Mouse (Mus musculus) megakaryocyte progenitor cell, adult 5-6 weeks (primary cell): ENCODE results near the gene Stap2. TPM values are rescaled to one million over a fixed set of nuclear protein-coding genes. Genes with fewer than 3 reads are reported as not detected.

Experiments used
- ATAC-seq: replicated peaks from 2 replicates; pipeline ENCODE4 v1.8.0; 2016; ENCODE audit warnings: mild to moderate bottlenecking, moderate TSS enrichment, inconsistent platforms; ENCODE audit not compliant: poor library complexity
- total RNA-seq, 2 experiments: library from RNA; stranded (forward) in 1 of 2; stranded (reverse) in 1 of 2; fragments of 157-497, 149-512 nt in 1 of 2; fragments of 200-1000 nt in 1 of 2; gene quantifications; 2 replicates each; pipeline versions ENCODE4 v1.2.3 to v1.2.4; 2015 to 2017

Gene Stap2
- total RNA-seq (2015) (0.32 TPM in 1 of 2 replicates, not detected in the other), total RNA-seq (2017) (not detected in 2 replicates)

GRCm38 (mm10) chr17:56005415-56006061, at the start of gene Stap2, which contains the start of gene Mpnd:
Stap2 (minus strand) TSS chr17:56005584.
Mpnd (plus strand) TSS chr17:56005711.
- no peak for ATAC-seq

- ATAC-seq = no peak
Measured at GRCm38 (mm10) chr17:56054938-56055337, 49.6 kb upstream of the Stap2 start.

- ATAC-seq = no peak
Measured at GRCm38 (mm10) chr17:56051369-56051768, 46.0 kb upstream of the Stap2 start.

GRCm38 (mm10) chr17:56040857-56041163, 35.4 kb upstream of the Stap2 start:
- no peak for ATAC-seq

- ATAC-seq = peak; percentile 62
Measured at GRCm38 (mm10) chr17:56040030-56040856, 34.9 kb upstream of the Stap2 start, which contains the start of gene Chaf1a. Chaf1a (plus strand) TSS chr17:56040439.

- no peak for ATAC-seq
Measured at GRCm38 (mm10) chr17:56039345-56039744, 34.0 kb upstream of the Stap2 start.

GRCm38 (mm10) chr17:56038583-56039261, 33.3 kb upstream of the Stap2 start:
- ATAC-seq = no peak

- no peak for ATAC-seq
Measured at GRCm38 (mm10) chr17:56036901-56037287, 31.5 kb upstream of the Stap2 start.

GRCm38 (mm10) chr17:56036176-56036900, 31.0 kb upstream of the Stap2 start, which contains the start of gene Sh3gl1:
Sh3gl1 (minus strand) TSS chr17:56036635.
- peak; percentile 79 for ATAC-seq

GRCm38 (mm10) chr17:56035216-56035615, 29.8 kb upstream of the Stap2 start:
- ATAC-seq = no peak

- ATAC-seq = no peak
Measured at GRCm38 (mm10) chr17:56034726-56035100, 29.3 kb upstream of the Stap2 start.

- no peak for ATAC-seq
Measured at GRCm38 (mm10) chr17:56034040-56034725, 28.8 kb upstream of the Stap2 start.

GRCm38 (mm10) chr17:56032831-56033230, 27.4 kb upstream of the Stap2 start:
- ATAC-seq = peak; percentile 14

GRCm38 (mm10) chr17:56032127-56032733, 26.8 kb upstream of the Stap2 start:
- ATAC-seq = no peak

GRCm38 (mm10) chr17:56031431-56031830, 26.0 kb upstream of the Stap2 start:
- ATAC-seq = no peak

- peak; percentile 87 for ATAC-seq
Measured at GRCm38 (mm10) chr17:56030919-56031318, 25.5 kb upstream of the Stap2 start.

- no peak for ATAC-seq
Measured at GRCm38 (mm10) chr17:56030238-56030870, 25.0 kb upstream of the Stap2 start.

- ATAC-seq = no peak
Measured at GRCm38 (mm10) chr17:56027801-56028441, 22.5 kb upstream of the Stap2 start.

GRCm38 (mm10) chr17:56026881-56027280, 21.5 kb upstream of the Stap2 start:
- ATAC-seq = no peak
